In the genomic region with DNA sequence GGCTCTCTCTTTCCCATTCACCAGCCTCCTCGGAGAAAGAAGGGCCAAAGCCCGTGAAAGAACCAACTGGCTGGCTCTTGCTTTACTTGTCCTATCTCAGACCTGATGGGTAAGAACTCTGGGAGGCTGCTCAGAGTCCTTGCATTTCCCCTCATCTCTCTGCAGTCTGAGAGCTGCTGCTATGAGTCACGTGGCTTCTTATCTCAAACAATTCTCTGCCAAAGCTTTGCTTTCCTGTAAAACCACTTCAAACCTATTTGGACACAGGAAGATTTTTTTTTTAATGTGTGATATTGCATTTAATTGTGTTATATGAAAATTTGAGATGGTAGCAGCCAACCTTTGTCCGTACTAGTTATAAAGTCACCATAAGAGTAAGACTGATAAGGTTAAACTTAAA, we compare ENCODE assay signal across 23 mouse cellular contexts. TPM values are rescaled to one million over a fixed set of nuclear protein-coding genes. Genes with fewer than 3 reads are reported as not detected.
"Had no signal": no experiment of that assay in that cellular context is flagged by ENCODE, and none has a peak within 500 bp of the region (broad histone marks: within the 10 kb centered on the region; RNA-seq: fewer than 3 reads in every experiment).

No protein-coding gene starts in this region.

- ATAC-seq: liver, postnatal 0 days; midbrain, embryonic 13.5 days; midbrain, embryonic 16.5 days had no signal

- H3K27me3 ChIP-seq: liver, embryonic 13.5 days; liver, embryonic 15.5 days; lung, embryonic 15.5 days; neural tube, embryonic 12.5 days; stomach, embryonic 15.5 days had no signal

- DNase-seq: liver; liver, embryonic 13.5 days; liver, postnatal 0 days; right cerebral cortex, postnatal 14 days; thymus, adult 2 months; thymus, postnatal 25 days; thymus, postnatal 4 days had no signal

- H3K4me2 ChIP-seq: liver, embryonic 11.5 days; liver, embryonic 13.5 days; liver, embryonic 15.5 days; lung, embryonic 15.5 days; midbrain, embryonic 11.5 days; midbrain, embryonic 13.5 days; neural tube, embryonic 12.5 days; stomach, embryonic 15.5 days had no signal

- H3K4me1 ChIP-seq: liver, embryonic 13.5 days; liver, embryonic 15.5 days; lung, embryonic 15.5 days; megakaryocyte, embryonic 14.5 days; midbrain, embryonic 13.5 days; stomach, embryonic 15.5 days had no signal

- H3K9ac ChIP-seq: liver, embryonic 13.5 days; liver, embryonic 15.5 days; liver, postnatal 0 days; lung, embryonic 15.5 days; midbrain, embryonic 13.5 days; neural tube, embryonic 12.5 days; stomach, embryonic 15.5 days had no signal

- H3K36me3 ChIP-seq: liver, embryonic 13.5 days; liver, embryonic 15.5 days; lung, embryonic 15.5 days; midbrain, embryonic 13.5 days; neural tube, embryonic 12.5 days; stomach, embryonic 15.5 days had no signal

- H3K9me3 ChIP-seq: liver, embryonic 13.5 days; liver, embryonic 15.5 days; lung, embryonic 15.5 days; megakaryocyte, embryonic 14.5 days; midbrain, embryonic 13.5 days; neural tube, embryonic 12.5 days; stomach, embryonic 15.5 days had no signal

- H3K4me3 ChIP-seq: liver, embryonic 13.5 days; liver, embryonic 15.5 days; lung, embryonic 15.5 days; megakaryocyte, embryonic 14.5 days; midbrain, embryonic 13.5 days; neural tube, embryonic 12.5 days; stomach, embryonic 15.5 days had no signal

- H3K27ac ChIP-seq: liver, embryonic 13.5 days; liver, embryonic 15.5 days; lung, embryonic 15.5 days; macrophage; midbrain, embryonic 13.5 days; neural tube, embryonic 12.5 days; stomach, embryonic 15.5 days; stomach, postnatal 0 days had no signal

RNA-seq across cellular contexts. Expression of gene Tbc1d21, which starts 34.2 kb away (rescaled TPM):
- total RNA-seq: megakaryocyte progenitor cell, adult 5-6 weeks; neutrophil, adult 5-6 weeks had no signal
- polyA plus RNA-seq: liver, embryonic 11.5 days; liver, embryonic 13.5 days; liver, embryonic 15.5 days; liver, postnatal 0 days; lung, embryonic 15.5 days; macrophage; midbrain, embryonic 11.5 days; midbrain, embryonic 13.5 days; midbrain, embryonic 16.5 days; neural tube, embryonic 12.5 days; neural tube, embryonic 14.5 days; spleen, adult 2 months; stomach, embryonic 15.5 days; stomach, postnatal 0 days; thymus, adult 2 months; urinary bladder, adult 2 months had no signal
